Mouse (Mus musculus) liver, embryonic 13.5 days (tissue): Measurements from ENCODE around the gene Dmwd. TPM values are rescaled to one million over a fixed set of nuclear protein-coding genes. Genes with fewer than 3 reads are reported as not detected.
A peak's percentile ranks its signal among the peaks of the same experiment; 100 is the strongest.

Source experiments
- ATAC-seq: fragments of 200-750 bp; cut with Nextera tagmentation; 2 replicates; pipeline ENCODE4 v1.8.0; 2017; ENCODE audit warnings: low read depth, mild to moderate bottlenecking, moderate number of reproducible peaks, moderate library complexity
- DNase-seq: peaks from one replicate; pipeline ENCODE4 v3.0.0; 2022
- H3K27ac ChIP-seq: fragments of 300-500 bp; sonication (generic); 2 replicates; pipeline ENCODE4 v1.5.1; 2015; ENCODE audit warnings: moderate library complexity, mild to moderate bottlenecking, inconsistent platforms
- H3K27me3 ChIP-seq: fragments of 300-500 bp; sonication (generic); 2 replicates; pipeline ENCODE4 v1.6.1; 2015; ENCODE audit warnings: mild to moderate bottlenecking, inconsistent platforms
- H3K36me3 ChIP-seq: fragments of 300-500 bp; sonication (generic); 2 replicates; pipeline ENCODE4 v1.6.1; 2015; ENCODE audit warnings: mild to moderate bottlenecking, inconsistent platforms
- H3K4me1 ChIP-seq: fragments of 300-500 bp; sonication (generic); replicated peaks from 2 replicates; pipeline ENCODE4 v1.6.1; 2015; ENCODE audit warnings: inconsistent platforms
- H3K4me2 ChIP-seq: fragments of 300-500 bp; sonication (generic); 2 replicates; pipeline ENCODE4 v1.6.1; 2015; ENCODE audit warnings: inconsistent platforms, mild to moderate bottlenecking, moderate library complexity
- H3K4me3 ChIP-seq: fragments of 300-500 bp; sonication (generic); replicated peaks from 2 replicates; pipeline ENCODE4 v1.5.1; 2015; ENCODE audit warnings: mild to moderate bottlenecking, inconsistent platforms
- H3K9ac ChIP-seq: fragments of 300-500 bp; sonication (generic); 2 replicates; pipeline ENCODE4 v1.6.1; 2015; ENCODE audit warnings: mild to moderate bottlenecking, inconsistent platforms
- H3K9me3 ChIP-seq: fragments of 300-500 bp; sonication (generic); replicated peaks from 2 replicates; pipeline ENCODE4 v1.6.1; 2016; ENCODE audit warnings: inconsistent platforms
- WGBS: fragments of 180-500 bp; shearing (Covaris S2); methylation state at CpG from one replicate; pipeline ENCODE4 v1.1.7; 2015; ENCODE audit not compliant: insufficient replicate concordance; 5-methylcytosine and 5-hydroxymethylcytosine counted together
- polyA plus RNA-seq: library from polyadenylated mRNA; unstranded; fragments of >200 nt; fragmentation: Nextera tagmentation; extraction: Ambion mirVana; gene quantifications from 2 replicates; pipeline ENCODE4 v1.2.1, GENCODE M21; 2015

The Dmwd gene
- polyA plus RNA-seq, 1 experiment from 2014 or later: 4.2 TPM

DNA sequence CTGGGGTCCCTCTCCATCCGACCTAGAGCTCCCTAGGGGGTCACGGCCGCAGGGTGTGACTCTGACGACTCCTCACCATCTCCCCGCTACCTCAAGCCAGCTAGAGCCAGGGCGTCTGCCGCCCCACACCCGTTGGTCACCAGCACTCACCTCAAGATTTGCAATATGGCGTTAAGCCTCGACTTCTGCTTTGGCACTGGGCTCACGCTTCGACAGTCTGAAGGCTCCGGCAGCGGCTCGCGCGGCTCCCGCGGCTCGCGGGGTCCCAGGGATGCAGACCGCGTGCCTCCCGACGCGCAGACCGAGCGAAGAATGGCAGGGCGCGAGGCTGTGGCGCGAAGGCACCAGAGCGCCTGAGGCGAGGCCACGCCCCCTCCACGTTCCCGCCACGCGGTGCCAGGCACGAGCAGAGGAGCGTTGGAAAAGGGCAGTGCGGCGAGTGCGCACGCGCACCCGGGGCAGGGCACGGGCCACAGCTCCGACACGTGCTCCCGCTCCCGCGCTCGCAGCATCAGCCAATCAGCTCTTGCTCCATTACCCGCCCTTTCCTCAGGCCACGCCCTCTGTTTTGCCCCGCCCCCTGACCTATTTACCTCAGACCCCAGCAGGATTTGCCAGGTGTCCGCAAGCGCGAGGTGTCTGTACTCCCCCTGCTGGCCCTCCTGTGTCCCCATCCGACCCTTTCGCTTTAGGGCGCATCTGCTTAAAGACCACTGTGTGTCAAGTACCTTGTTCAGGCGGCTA, 42.2 kb downstream of the Dmwd start, which contains the start of gene Gm4969:
Gm4969 (minus strand) TSS at position 341 of the 744 bp plus-strand sequence.
- DNase-seq: peak; percentile 50
- H3K4me2 ChIP-seq: peak within 1 kb of the TSS; percentile 86
- H3K4me3 ChIP-seq: peak within 1 kb of the TSS; percentile 15; the same call in 1 of the 2 replicates
- H3K36me3 ChIP-seq: no peaks in the 10 kb centered on the region
- peaks cover 10% of the 10 kb centered on the region for H3K27me3 ChIP-seq
- no peak for ATAC-seq
- 24% methylated on average over 64 of the region's 64 CpGs for WGBS
- H3K4me1 ChIP-seq: peaks cover 32% of the 10 kb centered on the region
- H3K27ac ChIP-seq: no peak within 1 kb of the TSS
- H3K9me3 ChIP-seq: peaks cover 7% of the 10 kb centered on the region; the same call in 1 of the 2 replicates
- H3K9ac ChIP-seq: no peak within 1 kb of the TSS

DNA sequence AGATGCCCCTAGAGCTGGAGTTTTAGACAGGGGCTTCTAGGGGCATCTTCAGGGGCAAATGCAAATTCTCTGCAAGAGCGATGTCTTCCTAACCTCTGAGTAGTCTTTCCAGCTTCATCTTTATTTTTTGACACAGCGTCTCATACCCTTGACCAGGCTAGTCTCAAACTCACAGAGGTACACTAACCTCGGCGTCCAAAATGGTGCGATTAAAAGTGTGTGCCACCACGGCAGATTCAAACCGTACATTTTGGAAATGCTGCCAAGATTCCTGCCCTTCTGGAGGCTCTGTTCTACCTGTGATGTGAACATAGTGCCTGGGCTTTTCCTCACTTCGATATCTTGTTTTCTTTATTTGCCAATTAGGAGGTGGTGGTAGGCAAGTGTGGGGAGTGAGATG, 43.1 kb downstream of the Dmwd start:
- peaks cover 7% of the 10 kb centered on the region; the same call in 1 of the 2 replicates for H3K9me3 ChIP-seq
- H3K4me2 ChIP-seq: peak overlapping the region; percentile 86
- ATAC-seq: 0 out of 2 replicates have a peak, but pooled peaks have one; percentile 1
- H3K36me3 ChIP-seq: no peaks in the 10 kb centered on the region
- no peak overlapping the region for H3K9ac ChIP-seq
- no peak overlapping the region for H3K27ac ChIP-seq
- no peak for DNase-seq
- WGBS: 89% methylated on average over 8 of the region's 8 CpGs
- no peak overlapping the region for H3K4me3 ChIP-seq
- peaks cover 10% of the 10 kb centered on the region for H3K27me3 ChIP-seq
- peaks cover 32% of the 10 kb centered on the region for H3K4me1 ChIP-seq

DNA sequence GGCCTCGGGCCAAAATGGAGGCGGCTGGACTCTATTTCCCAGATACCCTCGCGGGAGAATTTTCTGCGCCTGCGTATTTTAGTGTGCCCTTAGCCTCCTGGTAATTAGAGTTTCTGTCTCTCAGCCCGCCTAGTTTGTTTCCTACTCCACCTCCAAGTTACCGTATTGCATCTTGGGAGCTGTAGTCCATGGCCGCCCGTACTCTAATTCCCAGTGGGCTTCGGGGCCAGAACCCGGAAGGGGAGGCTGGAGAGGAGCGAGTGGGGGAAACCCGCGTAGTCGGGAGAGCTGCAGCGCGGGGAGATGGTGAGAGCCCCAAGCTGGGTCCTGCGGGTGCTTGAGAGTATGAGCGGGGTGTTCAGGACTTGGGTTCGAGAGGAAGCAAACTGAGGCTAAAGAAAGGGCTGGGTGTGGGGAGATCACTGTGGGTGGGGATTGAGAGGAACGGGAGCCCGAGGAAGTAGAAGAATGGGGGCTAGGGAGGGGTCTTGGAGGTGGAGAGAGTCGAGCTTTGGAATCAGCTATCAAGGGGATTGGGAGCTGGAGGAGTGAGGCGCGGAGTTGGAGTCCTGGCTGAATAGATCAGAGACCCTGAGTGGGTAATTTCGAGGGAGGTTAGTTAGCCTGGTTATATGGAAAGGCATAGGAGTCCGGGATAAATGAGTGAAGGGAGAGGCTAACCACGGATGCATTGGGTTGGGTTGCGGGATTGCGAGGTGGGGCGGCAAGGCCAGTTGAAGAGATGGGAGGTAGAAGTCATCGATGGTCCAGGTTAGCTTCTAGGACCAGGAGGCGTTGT, 43.8 kb downstream of the Dmwd start, which contains the start of gene Fbxo46:
Fbxo46 (plus strand) TSS at position 229 of the 799 bp plus-strand sequence.
- H3K4me2 ChIP-seq: peak within 1 kb of the TSS; percentile 86
- H3K27me3 ChIP-seq: peaks cover 10% of the 10 kb centered on the region
- ATAC-seq (peak; percentile 96), DNase-seq (peak; percentile 91)
- under 1% methylated on average over 34 of the region's 34 CpGs for WGBS
- peaks cover 32% of the 10 kb centered on the region for H3K4me1 ChIP-seq
- H3K9ac ChIP-seq: peak within 1 kb of the TSS; percentile 86
- peak within 1 kb of the TSS; percentile 53 for H3K27ac ChIP-seq
- H3K36me3 ChIP-seq: no peaks in the 10 kb centered on the region
- H3K4me3 ChIP-seq: peak within 1 kb of the TSS; percentile 78
- H3K9me3 ChIP-seq: peaks cover 7% of the 10 kb centered on the region; the same call in 1 of the 2 replicates

DNA sequence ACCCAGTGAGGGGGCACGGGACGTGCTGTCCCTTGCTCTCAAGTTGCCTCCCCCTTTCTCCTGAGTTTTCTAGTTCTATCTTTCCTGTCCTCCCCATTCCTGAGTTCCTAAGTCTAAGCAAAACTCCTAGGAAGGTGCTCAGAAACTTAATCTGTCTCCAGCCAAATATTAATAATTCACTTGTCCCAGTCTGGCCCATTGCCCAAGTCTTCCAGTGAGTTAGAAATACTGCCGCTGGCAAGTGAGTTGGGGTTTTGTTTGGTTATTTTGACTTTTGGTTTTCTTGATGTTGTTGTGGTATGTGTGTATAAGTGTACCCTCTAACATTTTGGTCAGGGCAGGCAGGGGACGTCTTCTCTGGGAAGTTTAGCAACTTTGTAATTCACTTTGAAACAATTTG, 45.7 kb downstream of the Dmwd start:
- H3K27ac ChIP-seq: no peak overlapping the region; the same call in 1 of the 2 replicates
- peaks cover 7% of the 10 kb centered on the region; the same call in 1 of the 2 replicates for H3K9me3 ChIP-seq

DNA sequence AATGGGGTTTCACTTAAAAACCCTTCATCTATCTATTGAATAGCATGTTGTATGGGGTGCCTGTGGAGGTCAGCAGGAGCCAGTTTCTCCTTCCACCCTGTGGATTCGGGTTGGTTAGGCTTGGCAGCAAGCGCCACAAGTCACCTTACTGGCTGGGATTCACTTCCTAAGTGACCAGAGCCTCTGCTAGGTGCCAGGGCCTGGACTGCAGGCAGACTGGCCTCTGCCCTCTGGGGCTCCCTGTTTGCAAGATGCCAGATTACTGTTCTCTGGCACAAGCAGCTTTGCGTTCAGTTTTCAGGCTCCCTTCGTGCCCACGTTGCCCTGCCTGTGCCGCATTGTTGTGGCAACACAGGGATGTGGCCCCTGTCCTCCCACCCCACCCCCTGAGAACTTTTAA, 48.7 kb downstream of the Dmwd start:
- H3K9ac ChIP-seq: no peak overlapping the region
- H3K4me3 ChIP-seq: no peak overlapping the region
- ATAC-seq (no peak), DNase-seq (no peak)
- no peak overlapping the region for H3K27ac ChIP-seq
- H3K9me3 ChIP-seq: no peaks in the 10 kb centered on the region
- H3K27me3 ChIP-seq: no peaks in the 10 kb centered on the region
- no peak overlapping the region for H3K4me2 ChIP-seq
- WGBS: 79% methylated on average over 6 of the region's 6 CpGs
- peaks cover 21% of the 10 kb centered on the region for H3K4me1 ChIP-seq
- H3K36me3 ChIP-seq: 0 out of 2 replicates have a peak, but pooled peaks cover 7% of the 10 kb centered on the region

More for the DNA sequence above, 45.7 kb downstream of the Dmwd start:
- H3K4me1 ChIP-seq: peaks cover 32% of the 10 kb centered on the region
- H3K4me2 ChIP-seq: no peak overlapping the region
- 0 out of 2 replicates have a peak, but pooled peaks cover 7% of the 10 kb centered on the region for H3K36me3 ChIP-seq
- H3K9ac ChIP-seq: 0 out of 2 replicates have a peak overlapping the region, but pooled peaks have one; percentile 86
- ATAC-seq (no peak), DNase-seq (no peak)
- WGBS: 80% methylated on average over 4 of the region's 4 CpGs
- H3K27me3 ChIP-seq: peaks cover 10% of the 10 kb centered on the region
- H3K4me3 ChIP-seq: no peak overlapping the region

DNA sequence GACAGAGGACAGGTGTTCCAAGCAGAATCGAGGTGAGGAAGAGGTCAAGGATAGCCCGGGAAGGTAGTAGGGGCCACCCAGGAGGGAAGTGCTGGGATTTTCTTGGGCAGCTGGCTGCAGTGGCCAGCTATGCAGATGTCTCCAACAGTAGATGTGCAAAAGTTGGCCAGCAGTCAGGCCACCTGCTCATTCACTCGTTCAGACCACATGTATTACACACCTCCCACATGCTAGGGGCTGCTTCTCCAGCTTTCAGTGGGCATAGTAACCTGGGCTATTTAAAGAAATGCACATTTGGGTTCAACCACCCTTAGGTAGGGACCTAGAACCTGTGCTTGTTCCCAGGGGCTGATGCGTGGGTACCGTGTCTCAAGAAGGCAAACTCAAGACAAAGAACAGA, 51.7 kb downstream of the Dmwd start:
- Histone ChIP-seq H3K4me1 (peaks cover 22% of the 10 kb centered on the region), H3K27ac (no peak overlapping the region), H3K4me2 (no peak overlapping the region), H3K27me3 (no peaks in the 10 kb centered on the region), H3K4me3 (no peak overlapping the region), H3K9me3 (no peaks in the 10 kb centered on the region), H3K9ac (no peak overlapping the region), H3K36me3 (0 out of 2 replicates have a peak, but pooled peaks cover 7% of the 10 kb centered on the region)
- WGBS: 85% methylated on average over 5 of the region's 5 CpGs
- DNase-seq (no peak), ATAC-seq (no peak)

DNA sequence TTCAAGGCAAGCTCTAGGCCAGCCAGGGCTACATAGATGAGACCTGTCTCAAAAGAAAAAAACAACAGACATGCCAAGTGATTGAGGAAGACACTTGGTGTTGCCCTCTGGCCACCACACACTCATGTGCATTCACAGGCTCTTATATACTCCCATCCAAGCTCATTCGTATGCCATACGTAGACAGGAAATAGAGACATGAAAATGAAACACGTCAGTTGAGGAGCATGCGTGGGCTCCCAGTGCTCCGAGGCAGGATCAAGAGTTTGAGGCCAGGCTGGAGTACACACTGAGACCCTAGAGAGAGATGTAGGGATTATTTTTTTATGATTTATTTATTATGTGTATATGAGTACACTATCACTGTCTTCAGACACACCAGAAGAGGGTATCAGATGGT, 53.4 kb downstream of the Dmwd start:
- H3K9ac ChIP-seq: no peak overlapping the region
- ATAC-seq: no peak
- H3K36me3 ChIP-seq: peaks cover 7% of the 10 kb centered on the region; the same call in 1 of the 2 replicates
- H3K4me3 ChIP-seq: no peak overlapping the region
- no peaks in the 10 kb centered on the region for H3K27me3 ChIP-seq
- peaks cover 23% of the 10 kb centered on the region for H3K4me1 ChIP-seq
- H3K27ac ChIP-seq: no peak overlapping the region
- H3K4me2 ChIP-seq: no peak overlapping the region
- 83% methylated on average over 5 of the region's 5 CpGs for WGBS
- H3K9me3 ChIP-seq: no peaks in the 10 kb centered on the region
- DNase-seq: no peak

DNA sequence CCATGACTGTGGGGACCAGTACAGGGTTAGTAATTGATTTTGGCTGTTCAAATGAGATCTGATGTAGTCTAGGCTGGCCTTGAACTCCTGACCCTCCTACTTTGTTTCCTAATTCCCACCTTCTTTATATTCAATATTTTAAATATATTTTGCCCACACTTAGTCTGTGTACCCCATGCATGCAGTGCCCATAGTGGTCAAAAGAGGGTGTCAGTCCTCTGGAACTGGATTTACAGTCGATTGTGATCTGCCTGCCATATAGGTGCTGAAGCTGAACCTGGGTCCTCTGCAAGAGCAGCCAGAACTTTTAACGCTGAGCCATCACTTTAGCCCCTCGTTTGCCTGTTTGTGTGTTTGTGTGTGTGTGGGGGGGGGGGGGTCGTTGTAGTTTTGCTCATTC, 54.6 kb downstream of the Dmwd start:
- 30% methylated on average over 4 of the region's 4 CpGs for WGBS
- H3K9me3 ChIP-seq: no peaks in the 10 kb centered on the region
- peaks cover 16% of the 10 kb centered on the region for H3K36me3 ChIP-seq
- H3K27ac ChIP-seq: 0 out of 2 replicates have a peak overlapping the region, but pooled peaks have one; percentile 73
- DNase-seq (no peak), ATAC-seq (no peak)
- H3K4me3 ChIP-seq: peak overlapping the region; percentile 48; the same call in 1 of the 2 replicates
- no peaks in the 10 kb centered on the region for H3K27me3 ChIP-seq
- H3K4me2 ChIP-seq: peak overlapping the region; percentile 72
- no peak overlapping the region for H3K9ac ChIP-seq
- H3K4me1 ChIP-seq: peaks cover 23% of the 10 kb centered on the region

DNA sequence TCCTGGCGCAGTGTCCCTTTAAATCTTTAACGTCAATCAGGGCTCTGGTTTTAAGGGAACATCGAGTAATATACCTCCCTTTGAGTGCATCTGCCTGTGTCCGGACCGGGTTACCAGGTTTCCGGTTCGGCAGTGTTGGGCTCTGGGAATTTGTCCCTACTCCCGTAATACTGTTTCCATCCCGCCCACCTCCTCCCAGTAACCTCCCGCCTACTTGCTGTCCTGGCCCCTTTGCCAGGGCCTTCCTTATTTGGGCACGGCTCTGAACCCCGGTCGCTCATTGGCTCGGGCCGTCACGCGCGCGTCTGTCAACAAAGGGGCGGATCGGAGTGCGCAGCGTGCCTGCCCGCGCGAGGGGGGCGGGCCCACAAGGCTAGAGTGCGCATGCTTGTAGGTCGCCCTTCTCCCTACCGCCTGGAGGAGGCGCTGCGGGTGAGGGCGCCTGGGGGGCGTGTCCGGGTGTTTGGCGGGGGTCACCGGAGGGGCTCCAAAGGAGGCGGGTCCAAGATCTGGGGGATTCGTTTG, 55.4 kb downstream of the Dmwd start:
- H3K4me3 ChIP-seq: peak overlapping the region; percentile 48
- peak; percentile 95 for ATAC-seq
- H3K9ac ChIP-seq: peak overlapping the region; percentile 53
- peaks cover 19% of the 10 kb centered on the region for H3K36me3 ChIP-seq
- H3K27ac ChIP-seq: peak overlapping the region; percentile 73; the same call in 1 of the 2 replicates
- H3K9me3 ChIP-seq: no peaks in the 10 kb centered on the region
- H3K4me1 ChIP-seq: peaks cover 23% of the 10 kb centered on the region
- DNase-seq: peak; percentile 89
- H3K4me2 ChIP-seq: peak overlapping the region; percentile 72
- 2% methylated on average over 38 of the region's 39 CpGs for WGBS
- H3K27me3 ChIP-seq: no peaks in the 10 kb centered on the region
